Mouse (Mus musculus) kidney, embryonic 14.5 days (tissue): ENCODE results near the gene Rdh9. TPM values are rescaled to one million over a fixed set of nuclear protein-coding genes. Genes with fewer than 3 reads are reported as not detected.
"Not testable (repeated sequence)": the region's sequence is repeated elsewhere in the genome, so short reads cannot be mapped to it uniquely, and the experiment has no call there.

Experiments used
- ATAC-seq: fragments of 200-750 bp; cut with Nextera tagmentation; 2 replicates; pipeline ENCODE4 v1.8.0; 2017; ENCODE audit warnings: moderate number of reproducible peaks, mild to moderate bottlenecking, moderate TSS enrichment, moderate library complexity; ENCODE audit not compliant: low FRiP score, low TSS enrichment
- H3K27ac ChIP-seq: fragments of 300-500 bp; sonication (generic); 2 replicates; pipeline ENCODE4 v1.5.1; 2014; ENCODE audit warnings: low read depth, mild to moderate bottlenecking, low read length, moderate library complexity, mixed read lengths
- H3K27me3 ChIP-seq: fragments of 300-500 bp; sonication (generic); 2 replicates; pipeline ENCODE4 v1.6.1; 2014; ENCODE audit warnings: mild to moderate bottlenecking, low read length; ENCODE audit not compliant: control insufficient read depth, insufficient read depth
- H3K36me3 ChIP-seq: fragments of 300-500 bp; sonication (generic); 2 replicates; pipeline ENCODE4 v1.6.1; 2014; ENCODE audit warnings: low read length, mixed read lengths; ENCODE audit not compliant: control insufficient read depth, insufficient read depth
- H3K4me1 ChIP-seq: fragments of 300-500 bp; sonication (generic); 2 replicates; pipeline ENCODE4 v1.6.1; 2014; ENCODE audit warnings: low read length, mixed read lengths; ENCODE audit not compliant: control insufficient read depth, insufficient read depth
- H3K4me2 ChIP-seq: fragments of 300-500 bp; sonication (generic); replicated peaks from 2 replicates; pipeline ENCODE4 v1.6.1; 2014; ENCODE audit warnings: low read depth, mild to moderate bottlenecking, low read length
- H3K4me3 ChIP-seq: fragments of 300-500 bp; sonication (generic); 2 replicates; pipeline ENCODE4 v1.5.1; 2014; ENCODE audit warnings: mild to moderate bottlenecking, low read length
- H3K9ac ChIP-seq: fragments of 300-500 bp; sonication (generic); 2 replicates; pipeline ENCODE4 v1.6.1; 2014; ENCODE audit warnings: low read depth, mild to moderate bottlenecking, low read length, moderate library complexity
- H3K9me3 ChIP-seq: fragments of 300-500 bp; sonication (generic); 2 replicates; pipeline ENCODE4 v1.6.1; 2016; ENCODE audit warnings: low read length; ENCODE audit not compliant: control insufficient read depth
- WGBS: fragments of 180-500 bp; shearing (Covaris S2); extraction: QIAGEN DNeasy Blood & Tissue Kit; methylation state at CpG from one replicate; pipeline ENCODE4 v1.1.7; 2014; 5-methylcytosine and 5-hydroxymethylcytosine counted together
- polyA plus RNA-seq: library from polyadenylated mRNA; unstranded; fragments of >200 nt; fragmentation: Nextera tagmentation; extraction: Ambion mirVana; gene quantifications from 2 replicates; pipeline ENCODE4 v1.2.1, GENCODE M21; 2014

Rdh9 gene
- polyA plus RNA-seq, 1 experiment from 2014 or later, result 0.32 TPM

- H3K9ac ChIP-seq, H3K4me3 ChIP-seq, H3K27me3 ChIP-seq, ATAC-seq, H3K9me3 ChIP-seq, H3K27ac ChIP-seq, H3K4me1 ChIP-seq, H3K4me2 ChIP-seq, H3K36me3 ChIP-seq: not testable (repeated sequence)
- WGBS, result 94% methylated on average over 17 of the region's 17 CpGs
Observed at GRCm38 (mm10) chr10:127782321-127782720, 6.1 kb downstream of the Rdh9 start.

GRCm38 (mm10) chr10:127785411-127785810, 9.2 kb downstream of the Rdh9 start:
- not testable (repeated sequence) for H3K9me3 ChIP-seq, H3K4me1 ChIP-seq, H3K9ac ChIP-seq, ATAC-seq, H3K27ac ChIP-seq, H3K4me3 ChIP-seq, H3K27me3 ChIP-seq, H3K36me3 ChIP-seq, H3K4me2 ChIP-seq
- WGBS, result 84% methylated on average over 1 of the region's 1 CpGs

GRCm38 (mm10) chr10:127799295-127799694, 23.1 kb downstream of the Rdh9 start:
- Histone ChIP-seq H3K36me3 (no peaks in the 10 kb centered on the region), H3K27me3 (no peaks in the 10 kb centered on the region), H3K4me2 (no peak overlapping the region), H3K4me1 (no peaks in the 10 kb centered on the region), H3K27ac (no peak overlapping the region), H3K9me3 (no peaks in the 10 kb centered on the region), H3K9ac (no peak overlapping the region), H3K4me3 (no peak overlapping the region)
- 78% methylated on average over 1 of the region's 1 CpGs for WGBS
- no peak for ATAC-seq

GRCm38 (mm10) chr10:127800891-127801290, 24.7 kb downstream of the Rdh9 start, which contains the start of gene Rdh16:
Rdh16 (plus strand) TSS chr10:127801152.
- H3K27ac ChIP-seq, result no peak within 1 kb of the TSS
- no peaks in the 10 kb centered on the region for H3K36me3 ChIP-seq
- H3K4me2 ChIP-seq, result no peak within 1 kb of the TSS
- no peak for ATAC-seq
- no peak within 1 kb of the TSS for H3K4me3 ChIP-seq
- no peaks in the 10 kb centered on the region for H3K4me1 ChIP-seq
- no peaks in the 10 kb centered on the region for H3K27me3 ChIP-seq
- no peaks in the 10 kb centered on the region for H3K9me3 ChIP-seq
- WGBS, result 86% methylated on average over 6 of the region's 6 CpGs
- no peak within 1 kb of the TSS for H3K9ac ChIP-seq

- Histone ChIP-seq H3K9me3 (no peaks in the 10 kb centered on the region), H3K4me1 (no peaks in the 10 kb centered on the region), H3K27me3 (no peaks in the 10 kb centered on the region), H3K27ac (no peak overlapping the region), H3K4me3 (no peak overlapping the region), H3K4me2 (no peak overlapping the region), H3K36me3 (no peaks in the 10 kb centered on the region), H3K9ac (no peak overlapping the region)
- ATAC-seq, result no peak
- 86% methylated on average over 2 of the region's 2 CpGs for WGBS
Observed at GRCm38 (mm10) chr10:127801612-127802011, 25.4 kb downstream of the Rdh9 start.

- H3K4me3 ChIP-seq, result no peak overlapping the region
- WGBS, result 87% methylated on average over 5 of the region's 5 CpGs
- no peaks in the 10 kb centered on the region for H3K4me1 ChIP-seq
- H3K4me2 ChIP-seq, result no peak overlapping the region
- ATAC-seq, result no peak
- no peaks in the 10 kb centered on the region for H3K9me3 ChIP-seq
- no peaks in the 10 kb centered on the region for H3K36me3 ChIP-seq
- H3K9ac ChIP-seq, result no peak overlapping the region
- H3K27me3 ChIP-seq, result no peaks in the 10 kb centered on the region
- no peak overlapping the region for H3K27ac ChIP-seq
Observed at GRCm38 (mm10) chr10:127802236-127802635, 26.1 kb downstream of the Rdh9 start.

- Histone ChIP-seq H3K4me1 (no peaks in the 10 kb centered on the region), H3K9ac (no peak overlapping the region), H3K27me3 (no peaks in the 10 kb centered on the region), H3K27ac (no peak overlapping the region), H3K36me3 (no peaks in the 10 kb centered on the region), H3K4me3 (no peak overlapping the region), H3K9me3 (no peaks in the 10 kb centered on the region), H3K4me2 (no peak overlapping the region)
- no peak for ATAC-seq
- 62% methylated on average over 7 of the region's 7 CpGs for WGBS
Observed at GRCm38 (mm10) chr10:127804416-127804815, 28.2 kb downstream of the Rdh9 start.

- Histone ChIP-seq H3K4me1 (no peaks in the 10 kb centered on the region), H3K9ac (no peak overlapping the region), H3K27ac (no peak overlapping the region), H3K4me3 (no peak overlapping the region), H3K27me3 (no peaks in the 10 kb centered on the region), H3K4me2 (no peak overlapping the region), H3K36me3 (no peaks in the 10 kb centered on the region), H3K9me3 (peaks cover 2% of the 10 kb centered on the region; the same call in 1 of the 2 replicates)
- ATAC-seq, result no peak
Observed at GRCm38 (mm10) chr10:127815888-127816287, 39.7 kb downstream of the Rdh9 start.

- ATAC-seq, H3K4me1 ChIP-seq, H3K36me3 ChIP-seq, H3K9ac ChIP-seq, H3K4me3 ChIP-seq, H3K27ac ChIP-seq, H3K9me3 ChIP-seq, H3K4me2 ChIP-seq, H3K27me3 ChIP-seq: not testable (repeated sequence)
- WGBS, result 73% methylated on average over 4 of the region's 4 CpGs
Observed at GRCm38 (mm10) chr10:127817268-127817910, 41.2 kb downstream of the Rdh9 start.
